Mouse (Mus musculus) urinary bladder, postnatal 25 days (tissue): ENCODE results near the gene Dennd1c.
"Not testable (repeated sequence)": the region's sequence is repeated elsewhere in the genome, so short reads cannot be mapped to it uniquely, and the experiment has no call there.

ENCODE experiments used
- DNase-seq: peaks from one replicate; pipeline ENCODE4 v3.0.0; 2022; ENCODE audit warnings: low spot score

Gene Dennd1c

DNA sequence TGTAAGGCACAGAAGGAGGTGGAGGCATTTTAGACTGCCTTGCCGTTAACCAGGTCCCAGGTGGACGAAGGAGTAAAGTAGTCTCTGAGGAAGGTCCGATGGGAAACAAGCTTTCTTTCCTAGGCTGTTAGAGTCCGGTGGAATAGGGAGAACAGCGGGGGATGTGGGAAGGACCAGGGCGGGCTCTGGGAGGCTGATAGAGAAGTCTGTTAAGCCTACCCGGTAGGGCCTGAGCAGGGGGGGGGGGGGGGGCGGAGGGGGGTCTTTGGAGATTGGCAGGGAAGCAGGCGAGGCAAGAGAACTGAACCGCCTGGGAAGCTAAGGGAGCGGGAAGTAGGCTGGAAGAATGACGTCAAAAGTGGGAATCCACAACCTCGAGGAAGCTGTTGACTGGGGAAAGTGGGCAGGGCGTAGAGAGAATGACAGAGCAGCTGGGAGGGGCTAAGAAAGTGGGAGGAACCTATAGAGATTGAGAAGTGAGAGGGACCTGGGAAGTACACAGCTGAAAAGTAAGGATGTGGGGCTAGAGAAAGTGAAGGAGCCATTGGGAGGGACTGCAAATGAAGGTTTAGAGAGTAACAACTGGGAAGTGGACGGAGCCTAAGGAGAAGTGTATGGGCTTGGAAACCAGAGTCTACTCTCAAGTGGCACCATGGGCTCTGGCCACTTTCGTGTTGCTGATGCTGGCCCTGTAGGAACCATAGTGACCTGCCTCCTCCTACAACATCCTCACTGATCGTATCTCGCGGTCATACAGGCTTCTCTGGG is 17.7 kb upstream of the Dennd1c start:
- DNase-seq: peak; percentile 29

DNA sequence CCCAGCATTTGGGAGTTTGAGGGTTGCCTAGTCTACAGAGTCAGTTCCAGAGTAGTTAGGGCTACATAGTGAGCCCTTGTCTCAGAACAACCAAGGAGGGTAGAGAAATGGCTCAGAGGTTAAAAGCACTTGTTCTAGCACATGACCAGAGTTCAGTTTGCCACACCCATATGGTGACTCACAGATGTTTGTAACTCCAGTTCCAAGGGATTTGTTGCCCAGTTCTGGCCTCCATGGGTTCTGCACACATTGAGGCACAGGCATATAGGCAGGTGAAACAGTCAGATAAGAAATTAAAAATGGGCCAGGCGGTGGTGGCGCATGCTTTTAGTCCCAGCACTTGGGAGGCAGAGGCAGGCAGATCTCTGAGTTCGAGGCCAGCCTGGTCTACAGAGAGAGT is 15.9 kb upstream of the Dennd1c start:
- no peak for DNase-seq

DNA sequence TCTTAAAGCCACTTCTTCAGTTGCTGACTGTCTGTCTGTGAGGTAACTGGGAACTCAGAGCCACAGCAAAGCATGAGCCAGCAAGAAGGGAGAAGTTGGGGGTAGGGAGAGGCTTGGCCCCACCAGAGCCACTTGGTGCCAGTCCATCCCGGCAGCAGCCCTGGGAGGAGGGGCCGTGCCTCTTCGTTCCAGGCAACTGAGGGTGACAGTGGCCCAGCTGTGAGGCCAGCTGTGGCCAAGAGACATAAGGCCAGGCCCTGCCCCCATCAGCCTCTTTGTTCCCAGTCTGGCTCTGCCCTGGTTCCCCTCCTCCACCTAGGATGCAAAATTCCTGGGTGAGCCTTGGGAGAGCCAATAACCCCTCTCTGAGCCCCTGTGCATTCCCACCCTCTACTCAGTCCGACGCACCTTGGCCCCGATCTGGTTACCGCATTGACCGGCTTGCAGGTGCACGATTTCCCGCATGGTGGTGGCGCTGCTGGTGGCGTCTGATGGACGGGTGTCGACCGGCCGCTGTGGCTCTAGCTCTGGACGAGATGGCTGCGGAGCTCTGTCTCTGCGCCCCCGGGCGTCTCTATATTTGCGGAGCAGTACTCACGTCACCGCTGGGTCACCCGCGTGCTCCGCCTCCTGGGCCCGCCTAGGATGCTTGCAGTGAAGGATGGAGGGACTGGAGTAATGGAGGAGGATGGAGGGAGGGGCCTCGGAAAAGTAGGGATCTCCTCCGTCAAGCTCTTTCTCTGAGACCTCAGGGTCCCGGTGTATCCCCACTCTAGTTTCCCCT is 8.9 kb upstream of the Dennd1c start, which contains the start of gene Tubb4a:
Tubb4a (minus strand) TSS at position 734 of the 784 bp plus-strand sequence.
- DNase-seq: no peak

DNA sequence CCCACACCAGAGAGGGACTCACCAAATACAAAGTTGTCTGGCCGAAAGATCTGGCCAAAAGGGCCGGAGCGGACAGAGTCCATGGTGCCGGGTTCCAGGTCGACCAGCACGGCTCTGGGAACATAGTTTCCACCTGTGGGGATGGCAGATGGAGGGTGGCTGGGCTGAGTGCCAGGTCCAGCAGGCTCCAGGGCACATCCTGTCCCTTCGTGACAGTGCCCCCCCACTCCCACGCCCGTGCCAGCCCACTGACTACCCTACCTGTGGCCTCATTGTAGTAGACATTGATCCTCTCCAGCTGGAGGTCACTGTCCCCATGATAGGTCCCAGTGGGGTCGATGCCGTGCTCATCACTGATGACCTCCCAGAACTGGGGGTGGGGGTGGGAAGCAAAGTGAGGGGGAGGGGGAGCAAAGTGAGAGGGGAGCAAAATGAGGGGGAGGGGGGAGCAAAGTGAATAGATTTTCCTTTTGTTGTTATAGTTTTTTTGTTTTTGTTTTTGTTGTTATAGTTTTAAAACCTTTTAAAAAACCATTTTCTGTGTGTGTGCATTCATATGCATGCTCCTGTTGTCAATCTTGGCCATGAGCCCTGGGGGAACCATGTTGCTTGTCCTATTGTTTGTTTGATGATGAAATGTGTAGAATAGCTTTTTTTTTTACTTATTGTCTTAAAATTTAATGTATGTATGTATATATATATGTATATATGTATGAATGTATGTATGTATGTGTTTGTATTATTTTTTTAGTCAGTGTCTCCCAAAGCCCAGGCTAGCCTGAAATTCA is 7.8 kb upstream of the Dennd1c start:
- no peak for DNase-seq

DNA sequence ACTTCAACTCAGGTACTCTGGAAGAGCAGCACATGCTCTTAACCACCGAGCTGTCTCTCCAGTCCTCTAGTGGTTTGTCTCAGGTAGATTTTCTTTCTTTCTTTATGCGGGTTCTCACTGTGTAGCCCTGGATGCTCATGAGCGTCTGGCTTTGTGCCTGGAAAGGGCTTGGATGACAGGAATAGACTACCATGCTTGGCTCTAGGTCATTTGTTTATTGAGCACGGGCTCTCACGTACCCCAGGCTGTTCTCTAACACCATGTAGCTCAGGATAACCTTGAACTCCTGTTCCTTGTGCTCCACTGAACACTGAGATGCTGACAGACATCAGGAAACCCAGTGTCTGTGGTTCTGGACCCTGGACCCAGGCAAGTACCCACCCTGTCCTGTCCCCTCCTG is 4.2 kb upstream of the Dennd1c start:
- no peak for DNase-seq

DNA sequence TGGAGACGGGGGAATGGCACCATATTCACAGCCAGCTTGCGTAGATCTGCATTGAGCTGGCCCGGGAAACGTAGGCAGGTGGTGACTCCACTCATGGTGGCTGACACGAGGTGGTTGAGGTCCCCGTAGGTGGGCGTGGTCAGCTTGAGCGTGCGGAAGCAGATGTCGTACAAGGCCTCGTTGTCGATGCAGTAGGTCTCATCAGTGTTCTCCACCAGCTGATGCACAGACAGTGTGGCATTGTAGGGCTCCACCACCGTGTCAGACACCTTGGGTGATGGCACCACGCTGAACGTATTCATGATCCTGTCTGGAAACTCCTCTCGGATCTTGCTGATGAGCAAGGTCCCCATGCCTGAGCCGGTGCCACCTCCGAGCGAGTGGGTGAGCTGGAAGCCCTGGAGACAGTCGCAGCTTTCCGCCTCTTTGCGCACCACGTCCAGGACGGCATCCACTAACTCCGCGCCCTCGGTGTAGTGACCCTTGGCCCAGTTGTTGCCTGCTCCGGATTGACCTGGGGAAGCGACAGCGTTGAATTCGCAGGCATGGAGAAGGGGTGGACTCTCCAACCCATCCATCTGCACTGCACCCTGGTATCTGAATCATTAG is 3.0 kb upstream of the Dennd1c start:
- no peak for DNase-seq

DNA sequence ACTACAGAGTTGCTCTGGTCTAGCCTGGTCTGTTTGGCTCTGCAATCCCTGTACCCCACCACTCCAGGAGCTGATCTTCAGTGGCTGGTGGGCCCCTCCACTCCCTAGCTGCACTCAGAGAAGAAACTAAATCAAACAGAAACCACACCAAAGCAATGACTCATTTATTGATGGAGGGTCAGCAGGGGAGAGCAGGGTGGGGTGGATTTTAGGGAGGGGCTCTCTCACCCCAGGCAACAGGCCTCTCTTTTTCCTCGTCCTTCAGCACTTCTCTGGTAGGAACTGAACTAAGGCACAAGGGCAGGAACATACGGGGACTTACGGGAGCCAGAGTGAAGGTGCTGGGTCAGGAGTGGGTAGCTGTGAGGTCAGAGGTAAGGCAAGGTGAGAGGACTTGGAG is 1.6 kb upstream of the Dennd1c start:
- DNase-seq: no peak

DNA sequence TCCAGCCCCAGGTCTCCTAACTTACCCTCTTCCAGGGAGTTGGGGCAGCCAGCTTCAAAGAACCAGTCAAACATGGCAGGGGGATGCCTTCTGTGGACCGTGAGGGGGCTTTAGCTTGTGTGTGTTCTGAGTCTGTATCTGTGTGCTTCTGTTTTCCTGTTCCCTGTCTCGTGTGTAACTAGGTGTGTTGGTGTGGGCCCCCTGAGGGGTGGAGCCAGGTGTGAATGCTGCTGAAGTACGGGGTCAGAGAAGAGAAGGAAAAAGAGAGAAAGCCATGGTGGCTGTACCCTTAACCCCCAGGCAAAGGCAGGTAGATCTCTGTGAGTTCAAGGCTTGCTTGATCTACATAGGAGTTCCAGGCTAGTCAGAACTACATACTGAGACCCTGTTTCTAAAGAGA is 1.4 kb downstream of the Dennd1c start:
- no peak for DNase-seq

DNA sequence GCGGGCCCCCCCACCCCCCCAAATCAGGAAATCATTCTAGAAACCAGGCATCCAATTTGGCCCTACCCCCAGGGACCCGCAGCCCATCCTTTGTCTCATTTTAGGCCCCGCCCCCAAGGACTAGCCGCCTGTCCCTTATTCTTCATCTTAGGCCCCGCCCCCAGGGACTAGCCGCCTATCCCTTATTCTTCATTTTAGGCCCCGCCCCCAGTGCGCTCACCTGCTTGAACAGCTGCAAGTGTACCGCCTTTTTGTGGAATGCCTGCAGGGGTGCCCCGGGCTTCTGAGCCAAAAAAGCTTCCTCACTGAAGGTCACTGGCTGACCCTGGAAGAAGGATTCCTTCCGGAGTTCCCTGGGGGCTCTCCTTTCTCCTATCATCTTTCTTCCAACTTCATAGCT is 7.6 kb downstream of the Dennd1c start:
- no peak for DNase-seq

DNA sequence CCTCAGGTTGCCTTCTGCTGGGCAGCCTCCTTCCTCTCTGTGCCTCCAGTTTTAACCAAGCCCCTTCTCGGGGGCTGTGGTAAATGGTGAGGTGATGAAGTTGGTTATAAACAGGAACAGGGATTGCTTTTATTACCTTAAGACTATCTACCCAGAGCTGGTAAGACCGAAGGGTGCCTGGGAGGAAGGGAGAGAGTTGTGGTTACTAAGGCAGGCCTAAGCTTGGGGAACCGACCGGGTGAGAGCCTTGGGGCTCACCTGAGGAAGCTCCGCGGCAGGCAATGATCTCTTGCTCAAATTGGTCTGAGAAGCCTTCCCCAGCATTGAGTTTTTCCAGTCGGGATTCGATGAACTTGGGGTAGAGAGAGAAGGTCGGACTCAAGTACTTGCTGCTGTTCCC is 8.0 kb downstream of the Dennd1c start:
- DNase-seq: no peak

DNA sequence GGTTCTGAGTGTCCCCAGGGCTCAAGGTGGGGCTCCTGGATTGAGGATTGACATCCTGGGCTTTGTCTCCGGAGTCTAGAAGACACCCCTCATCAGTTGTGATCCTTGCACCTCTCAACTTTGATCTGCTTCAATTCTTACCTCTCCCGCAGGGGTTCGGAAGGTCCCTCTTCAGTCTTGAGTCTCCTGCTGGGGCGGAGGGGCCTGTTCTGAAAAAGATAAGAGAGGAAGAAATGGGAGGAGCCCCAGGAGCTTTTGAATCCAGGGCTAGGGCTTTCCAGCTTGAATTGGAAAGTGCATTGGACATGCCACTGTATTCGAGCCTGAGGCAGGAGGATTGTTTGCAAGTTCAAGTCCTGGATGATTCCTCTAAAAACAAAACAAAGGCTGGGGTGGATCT is 11.4 kb downstream of the Dennd1c start:
- no peak for DNase-seq

DNA sequence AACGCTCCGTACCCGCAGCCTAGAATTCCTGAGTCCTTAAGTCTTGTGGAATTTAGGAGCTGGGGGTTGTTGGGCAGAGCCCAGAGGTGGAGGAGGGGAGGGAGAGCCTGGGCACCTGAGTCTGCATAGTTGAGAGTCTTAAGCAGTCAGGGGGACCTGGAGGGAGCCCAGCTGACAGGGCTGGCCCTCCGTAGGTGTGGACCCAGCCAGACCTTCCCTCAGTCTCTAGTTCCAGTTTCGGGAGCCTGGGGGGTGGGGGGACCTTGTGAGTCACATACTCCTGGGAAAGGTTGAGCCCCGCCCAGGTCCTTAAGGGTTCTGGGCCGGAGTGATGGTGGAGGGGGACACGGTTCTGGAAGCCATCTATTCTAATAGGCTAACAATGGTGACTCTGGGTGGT is 15.3 kb downstream of the Dennd1c start:
- DNase-seq: no peak

DNA sequence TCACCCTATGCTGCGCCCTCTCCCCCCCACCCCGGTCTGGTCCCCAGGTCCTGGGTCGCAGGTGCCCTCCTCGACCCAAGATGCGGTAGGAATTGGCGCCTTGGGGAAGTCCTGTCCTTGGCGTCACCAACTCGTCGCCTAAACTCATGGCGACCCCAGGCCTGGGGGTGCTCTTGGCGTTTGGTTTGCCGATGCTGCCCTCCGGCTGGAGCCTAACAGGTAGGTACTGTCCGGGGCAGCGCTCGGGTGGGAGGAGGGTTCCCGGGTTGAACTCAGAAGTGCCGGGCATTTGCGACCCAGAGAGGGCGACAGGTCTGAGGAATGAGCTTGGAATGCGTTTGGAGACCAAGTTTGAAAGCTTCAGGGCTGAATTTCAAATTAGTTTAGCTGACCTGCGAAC is 15.8 kb downstream of the Dennd1c start:
- DNase-seq: peak; percentile 22

DNA sequence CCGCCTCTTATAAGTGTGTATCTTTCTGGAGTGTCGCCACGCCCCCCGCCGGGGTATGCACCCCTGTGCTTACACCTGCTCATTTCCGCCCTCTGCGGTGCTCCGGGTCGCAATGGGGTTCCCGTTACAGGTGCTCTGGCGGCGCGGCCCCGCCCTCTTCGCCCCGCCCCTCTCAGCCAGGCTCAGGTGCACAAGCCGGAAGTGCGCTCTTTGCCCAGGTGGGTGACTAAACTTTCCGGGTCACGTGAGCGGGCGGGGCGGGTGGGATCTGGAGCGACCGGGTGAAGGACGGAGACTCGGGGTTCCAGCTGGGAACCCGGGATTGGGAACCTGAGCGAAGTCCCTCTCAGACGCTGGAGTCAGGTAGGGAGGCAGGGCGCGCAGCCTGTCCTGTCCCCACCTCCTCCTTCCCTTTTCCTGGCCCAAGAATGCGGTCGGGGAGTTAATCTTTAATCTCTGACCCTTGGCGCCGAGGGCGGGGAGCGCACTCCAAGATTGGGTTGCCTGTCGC is 16.2 kb downstream of the Dennd1c start:
- DNase-seq: peak; percentile 47

DNA sequence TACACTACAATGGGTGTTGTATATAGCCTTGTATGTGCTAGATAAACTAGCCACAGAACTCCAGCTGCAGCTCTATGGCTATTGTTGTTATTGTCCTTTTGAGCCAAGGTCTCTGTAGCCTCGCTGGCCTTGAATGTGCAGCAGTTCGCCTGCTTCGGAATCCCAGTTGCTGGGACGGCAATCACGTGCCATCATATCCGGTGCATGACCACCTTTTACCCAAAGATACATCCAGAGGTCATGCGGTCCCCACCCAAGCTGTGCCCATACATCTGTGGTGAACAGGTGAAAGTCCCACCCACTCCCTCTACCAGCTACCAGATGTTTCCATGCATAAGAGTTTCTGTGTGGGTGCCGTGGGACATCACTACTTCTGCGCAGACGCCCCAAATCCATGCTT is 17.2 kb downstream of the Dennd1c start:
- DNase-seq: no peak

DNA sequence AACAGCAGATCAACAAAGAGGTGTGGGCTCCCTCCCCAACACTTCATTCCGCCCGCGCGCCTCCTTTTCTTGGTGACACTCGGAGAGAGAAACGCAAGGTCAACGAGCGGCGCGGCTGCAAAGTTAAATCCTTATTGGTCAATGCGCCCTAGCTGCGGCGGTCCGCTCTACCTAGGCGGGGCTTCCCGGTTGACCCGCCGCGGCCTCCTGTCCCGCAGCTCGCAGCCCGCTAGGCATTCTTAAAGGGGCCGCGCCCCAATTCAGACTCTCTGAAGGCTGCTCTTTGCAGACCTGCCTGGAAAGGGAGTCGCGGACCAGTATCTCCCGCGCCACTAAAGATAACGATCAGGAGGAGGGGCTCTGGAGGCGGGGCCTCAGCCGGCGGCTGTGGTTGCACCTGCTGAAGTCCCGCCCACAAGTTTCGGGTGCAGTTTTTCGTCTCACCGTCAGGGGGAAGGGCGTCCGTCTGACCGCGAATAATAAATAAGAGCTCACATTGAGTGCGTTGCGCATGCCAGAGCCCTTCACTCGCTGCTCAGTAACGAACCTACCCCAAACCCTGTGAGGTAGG is 18.0 kb downstream of the Dennd1c start:
- peak; percentile 90 for DNase-seq

DNA sequence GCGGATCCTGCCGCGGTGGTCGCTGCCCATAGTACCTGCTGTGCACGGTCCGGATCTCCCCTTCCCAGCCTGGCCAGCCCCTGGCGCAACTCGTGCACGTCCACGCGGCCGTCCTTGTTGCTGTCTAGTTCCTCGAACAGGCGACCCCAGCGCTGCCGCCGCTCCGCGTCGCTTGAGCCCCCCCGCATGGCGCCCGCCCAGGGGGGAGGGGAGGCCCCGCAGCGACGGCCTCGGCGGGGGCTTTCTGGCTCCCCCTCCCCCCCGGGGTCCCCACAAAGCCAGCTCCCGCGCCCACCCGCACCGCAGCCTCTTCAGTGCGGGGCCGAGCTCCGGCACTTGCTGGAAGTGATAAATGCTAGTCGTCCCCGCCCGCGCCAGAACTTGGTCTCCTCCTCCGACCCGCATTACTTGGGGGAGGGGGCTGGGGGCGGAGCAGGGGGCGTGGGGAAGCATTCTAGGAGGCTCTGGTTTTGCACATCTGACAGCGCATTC is 18.8 kb downstream of the Dennd1c start, which contains the start of gene Slc25a23:
Slc25a23 (minus strand) TSS at position 378 of the 492 bp plus-strand sequence.
- DNase-seq: peak; percentile 25

DNA sequence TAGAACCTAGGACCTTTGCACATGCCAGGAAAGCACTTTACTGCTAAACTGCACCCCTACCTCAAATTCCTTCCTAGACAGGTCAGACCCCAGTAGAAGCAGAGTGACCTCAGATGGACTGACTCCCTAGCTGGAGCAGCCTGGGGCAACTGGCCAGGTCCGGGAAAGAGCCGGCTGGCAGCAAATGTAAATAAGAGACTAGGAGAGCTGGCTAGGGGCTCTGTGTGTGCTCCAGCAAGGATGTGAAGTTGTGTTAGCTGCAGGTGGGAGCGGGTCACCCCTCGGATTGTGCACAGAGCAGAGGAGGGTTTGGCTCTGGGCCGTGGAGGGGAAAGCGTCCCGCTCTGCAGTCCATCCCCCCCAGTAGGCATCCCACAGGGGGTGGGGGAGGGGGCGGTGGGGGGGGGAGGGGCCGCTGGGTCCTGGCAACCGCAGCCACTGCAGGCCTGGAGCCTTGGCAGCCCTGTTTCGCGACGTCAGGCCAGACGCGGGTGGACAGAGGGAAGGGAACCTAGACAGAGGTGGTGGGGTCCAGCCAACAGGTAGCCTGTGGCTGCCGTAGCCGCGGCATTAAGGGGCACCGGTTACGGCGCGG is 19.3 kb downstream of the Dennd1c start, which contains the start of gene Crb3:
Crb3 (plus strand) TSS at position 215 of the 595 bp plus-strand sequence.
- DNase-seq: no peak

DNA sequence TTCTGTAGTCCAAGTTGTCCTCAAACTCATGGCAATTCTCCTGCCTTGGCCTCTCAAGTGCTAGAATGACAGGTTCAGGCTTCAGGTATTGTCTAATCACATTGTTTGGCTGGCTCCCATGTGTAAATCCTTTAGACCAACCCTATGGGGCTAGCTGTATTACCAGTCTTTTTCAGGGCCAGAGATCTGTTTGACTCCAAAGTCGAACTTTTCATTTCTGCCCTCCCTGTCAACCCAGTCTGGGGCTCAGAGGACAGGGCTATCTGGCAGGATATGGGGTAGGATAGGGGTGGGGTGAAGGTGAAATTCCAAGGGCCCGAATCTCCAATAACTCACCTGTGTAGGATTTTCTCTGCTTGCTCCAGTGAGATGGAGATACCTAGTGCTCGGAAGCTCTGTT is 22.1 kb downstream of the Dennd1c start:
- no peak for DNase-seq

DNA sequence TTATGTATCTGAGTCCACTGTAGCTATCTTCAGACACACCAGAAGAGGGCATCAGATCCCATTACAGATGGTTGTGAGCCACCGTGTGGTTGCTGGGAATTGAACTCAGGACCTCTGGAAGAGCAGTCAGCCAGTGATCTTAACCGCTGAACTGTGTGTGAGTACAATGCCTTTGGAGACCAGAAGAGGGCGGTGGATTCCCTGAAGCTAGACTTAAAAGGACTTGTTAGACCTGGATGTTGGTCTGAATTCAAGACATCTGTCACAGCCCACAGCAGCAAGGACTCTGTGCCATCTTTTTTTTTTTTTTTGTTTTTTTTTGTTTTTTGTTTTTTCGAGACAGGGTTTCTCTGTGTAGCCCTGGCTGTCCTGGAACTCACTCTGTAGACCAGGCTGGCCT is 26.6 kb downstream of the Dennd1c start:
- not testable (repeated sequence) for DNase-seq

DNA sequence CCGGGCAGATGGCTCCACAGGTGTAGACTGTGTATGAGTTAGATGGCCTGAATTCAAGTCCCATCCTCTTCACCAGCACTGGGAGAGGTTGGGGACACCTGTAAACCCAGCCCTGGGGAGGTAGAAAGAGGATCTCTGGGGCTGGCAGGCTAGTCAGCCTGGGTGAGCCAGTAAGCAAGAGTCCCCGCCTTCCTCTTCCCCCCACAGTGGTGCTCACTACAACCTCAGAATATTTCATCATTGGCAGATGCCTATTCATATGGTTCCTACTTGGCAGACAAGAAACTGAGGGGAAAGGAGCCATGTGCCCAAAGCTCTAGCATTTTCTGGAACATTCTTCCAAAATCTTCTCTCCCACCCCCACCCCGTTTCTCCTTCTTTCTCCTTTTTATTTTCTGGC is 29.5 kb downstream of the Dennd1c start:
- DNase-seq: no peak
